Mouse (Mus musculus): Measurements from ENCODE around the gene C1rb. TPM values are rescaled to one million over a fixed set of nuclear protein-coding genes. Genes with fewer than 3 reads are reported as not detected.

Gene C1rb
- polyA plus RNA-seq, 1 experiment from 2014 or later, result not detected

Other genes with a start within 250 kb of the C1rb start
- gene Pex5, start 155.2 kb upstream of the C1rb start, polyA plus RNA-seq (2015; fragmentation: Nextera tagmentation; extraction: Ambion mirVana), result 39.9 and 40.2 TPM in 2 replicates
- gene Clstn3, start 105.5 kb upstream of the C1rb start, polyA plus RNA-seq (2015; fragmentation: Nextera tagmentation; extraction: Ambion mirVana), result 2.0 and 2.3 TPM in 2 replicates
- 0.68 and 0.91 TPM in 2 replicates for gene C1rl, start 77.2 kb upstream of the C1rb start, polyA plus RNA-seq (2015; fragmentation: Nextera tagmentation; extraction: Ambion mirVana)
- 6.0 and 7.5 TPM in 2 replicates for gene C1ra, start 57.9 kb upstream of the C1rb start, polyA plus RNA-seq (2015; fragmentation: Nextera tagmentation; extraction: Ambion mirVana)
- 3.9 and 6.7 TPM in 2 replicates for gene C1s1, start 27.9 kb upstream of the C1rb start, polyA plus RNA-seq (2015; fragmentation: Nextera tagmentation; extraction: Ambion mirVana)
- gene C1s2, start 65.8 kb downstream of the C1rb start, polyA plus RNA-seq (2015; fragmentation: Nextera tagmentation; extraction: Ambion mirVana), result 0.08 TPM in 1 of 2 replicates, not detected in the other
- 60.9 and 61.9 TPM in 2 replicates for gene Lpcat3, start 92.7 kb downstream of the C1rb start, polyA plus RNA-seq (2015; fragmentation: Nextera tagmentation; extraction: Ambion mirVana)
- 188 and 192 TPM in 2 replicates for gene Emg1, start 141.9 kb downstream of the C1rb start, polyA plus RNA-seq (2015; fragmentation: Nextera tagmentation; extraction: Ambion mirVana)
- 254 and 278 TPM in 2 replicates for gene Phb2, start 142.0 kb downstream of the C1rb start, polyA plus RNA-seq (2015; fragmentation: Nextera tagmentation; extraction: Ambion mirVana)
- gene Ptpn6, start 168.4 kb downstream of the C1rb start, polyA plus RNA-seq (2015; fragmentation: Nextera tagmentation; extraction: Ambion mirVana), result 21.3 and 27.3 TPM in 2 replicates
- 430 and 446 TPM in 2 replicates for gene Grcc10, start 171.1 kb downstream of the C1rb start, polyA plus RNA-seq (2015; fragmentation: Nextera tagmentation; extraction: Ambion mirVana)
- not detected in 2 replicates for gene Gm45234, start 185.7 kb downstream of the C1rb start, polyA plus RNA-seq (2015; fragmentation: Nextera tagmentation; extraction: Ambion mirVana)
- 14.0 and 14.7 TPM in 2 replicates for gene Atn1, start 186.2 kb downstream of the C1rb start, polyA plus RNA-seq (2015; fragmentation: Nextera tagmentation; extraction: Ambion mirVana)
- gene Eno2, start 199.4 kb downstream of the C1rb start, polyA plus RNA-seq (2015; fragmentation: Nextera tagmentation; extraction: Ambion mirVana), result 3.5 and 4.7 TPM in 2 replicates
- 34.0 and 44.7 TPM in 2 replicates for gene Lrrc23, start 209.4 kb downstream of the C1rb start, polyA plus RNA-seq (2015; fragmentation: Nextera tagmentation; extraction: Ambion mirVana)
- 13.6 and 14.2 TPM in 2 replicates for gene Spsb2, start 238.4 kb downstream of the C1rb start, polyA plus RNA-seq (2015; fragmentation: Nextera tagmentation; extraction: Ambion mirVana)
- gene Tpi1, start 244.0 kb downstream of the C1rb start, polyA plus RNA-seq (2015; fragmentation: Nextera tagmentation; extraction: Ambion mirVana), result 680 and 700 TPM in 2 replicates